19 mouse cellular contexts compared by ENCODE assay signal in the genomic region with DNA sequence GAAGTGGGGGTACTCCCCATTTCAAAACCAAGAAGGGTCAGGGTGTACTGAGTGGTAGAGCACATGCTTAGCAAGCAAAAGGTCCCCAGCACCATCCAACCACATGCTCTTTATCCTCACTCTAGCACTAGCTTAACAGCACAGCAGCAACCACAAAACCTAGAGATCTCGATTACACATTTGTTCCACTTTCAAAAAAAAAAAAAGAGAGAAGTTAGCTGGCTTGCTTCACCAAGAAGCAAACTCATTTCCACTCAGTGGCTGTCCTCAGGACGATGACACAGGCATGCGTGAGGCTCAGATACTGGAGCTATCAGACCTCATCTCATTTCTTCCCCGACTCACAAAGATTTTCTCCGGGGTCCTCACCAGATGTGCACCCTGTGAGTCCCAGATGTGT. TPM values are rescaled to one million over a fixed set of nuclear protein-coding genes. Genes with fewer than 3 reads are reported as not detected.
DNase-seq lines count a peak whose midpoint lies in the region; ATAC-seq and TF ChIP-seq lines count a peak whose summit lies in the region.
"Had no signal": no experiment of that assay in that cellular context is flagged by ENCODE, and none has a peak within 500 bp of the region (broad histone marks: within the 10 kb centered on the region; RNA-seq: fewer than 3 reads in every experiment).

No protein-coding gene starts in this region.

- WGBS in thymus, adult 2 months: 14% methylated on average over 5 of the region's 5 CpGs
- 88% methylated on average over 5 of the region's 5 CpGs for WGBS in forebrain, embryonic 14.5 days
- 83% methylated on average over 5 of the region's 5 CpGs for WGBS in kidney, embryonic 15.5 days

- peak overlapping the region; percentile 54 for H3K27ac ChIP-seq in thymus, adult 2 months (ENCODE audit: control insufficient read depth, insufficient read depth, low read length)
- peak overlapping the region; percentile 67 for H3K27ac ChIP-seq in MEL (ENCODE audit: control insufficient read depth, low read depth, low read length)
- H3K27ac ChIP-seq in forebrain, embryonic 14.5 days (ENCODE audit: low read depth, low read length): no peak overlapping the region
- H3K27ac ChIP-seq in kidney, embryonic 15.5 days: no peak overlapping the region
- H3K27ac ChIP-seq: embryonic facial prominence, embryonic 13.5 days; forebrain, embryonic 10.5 days; intestine, embryonic 15.5 days; liver, embryonic 13.5 days; midbrain, embryonic 15.5 days; neural tube, embryonic 13.5 days had no signal

- no peak for DNase-seq in thymus, adult 2 months
- DNase-seq in thymus, postnatal 36 days: no peak
- peak; percentile 86 for DNase-seq in MEL (ENCODE audit: low read depth, low spot score)
- DNase-seq in induced T-regulatory cell, adult 2 months (ENCODE audit: low read depth): peak; percentile 87
- no peak for DNase-seq in forebrain, embryonic 14.5 days (ENCODE audit: low spot score)
- DNase-seq in kidney, postnatal 10 days: no peak
- DNase-seq: cerebellum, adult 11-12 months; gastrocnemius, postnatal 36 days; kidney, postnatal 4 days; layer of hippocampus, postnatal 36 days; liver, embryonic 13.5 days had no signal

- H3K4me3 ChIP-seq in thymus, adult 2 months (ENCODE audit: control insufficient read depth, insufficient read depth, low read length): no peak overlapping the region
- H3K4me3 ChIP-seq in MEL (ENCODE audit: control insufficient read depth in 1 of 2, insufficient read depth in 1 of 2, low read depth in 2 of 2, low read length in 2 of 2): peak overlapping the region in 1 of 2 experiments; percentile 4; a peak in 1 of 4 replicates
- H3K4me3 ChIP-seq in forebrain, embryonic 14.5 days (ENCODE audit: low read depth, low read length): no peak overlapping the region
- H3K4me3 ChIP-seq in kidney, embryonic 15.5 days (replicated peaks): no peak overlapping the region
- H3K4me3 ChIP-seq: embryonic facial prominence, embryonic 13.5 days; forebrain, embryonic 10.5 days; intestine, embryonic 15.5 days; liver, embryonic 13.5 days; midbrain, embryonic 15.5 days; neural tube, embryonic 13.5 days had no signal

- TF ChIP-seq POLR2A in thymus, adult 2 months (IDR thresholded peaks at IDR 0.05; ENCODE audit: control insufficient read depth, extremely low read depth, insufficient read depth, low read length, poor library complexity): no peak
- TF ChIP-seq POLR2A in MEL (IDR thresholded peaks at IDR 0.05; ENCODE audit: control insufficient read depth in 1 of 2, insufficient read depth in 1 of 2, low read depth in 1 of 2, low read length in 2 of 2, poor library complexity in 1 of 2): no peak

- no peak overlapping the region for H3K4me2 ChIP-seq in forebrain, embryonic 14.5 days (ENCODE audit: low read length)
- no peak overlapping the region for H3K4me2 ChIP-seq in kidney, embryonic 15.5 days
- H3K4me2 ChIP-seq: embryonic facial prominence, embryonic 13.5 days; heart, embryonic 11.5 days; intestine, embryonic 15.5 days; liver, embryonic 13.5 days; midbrain, embryonic 15.5 days; neural tube, embryonic 13.5 days had no signal

- H3K36me3 ChIP-seq in thymus, adult 2 months (ENCODE audit: control insufficient read depth, insufficient read depth, low read length): no peaks in the 10 kb centered on the region
- peaks cover 0 to 5% of the 10 kb centered on the region in 2 experiments; a peak in 2 of 4 replicates for H3K36me3 ChIP-seq in MEL (ENCODE audit: control insufficient read depth in 1 of 2, insufficient read depth in 2 of 2, low read length in 2 of 2)
- no peaks in the 10 kb centered on the region for H3K36me3 ChIP-seq in forebrain, embryonic 14.5 days (ENCODE audit: control insufficient read depth, insufficient read depth, low read length)
- no peaks in the 10 kb centered on the region for H3K36me3 ChIP-seq in kidney, embryonic 15.5 days
- H3K36me3 ChIP-seq: embryonic facial prominence, embryonic 13.5 days; forebrain, embryonic 10.5 days; intestine, embryonic 15.5 days; liver, embryonic 13.5 days; midbrain, embryonic 15.5 days; neural tube, embryonic 13.5 days had no signal

- no peak for TF ChIP-seq CTCF in thymus, adult 2 months (IDR thresholded peaks at IDR 0.05; ENCODE audit: borderline replicate concordance, control insufficient read depth, extremely low read depth, insufficient read depth, low read length, poor library complexity)
- no peak for TF ChIP-seq CTCF in MEL (IDR thresholded peaks at IDR 0.05 in 2 of 3, conservative IDR thresholded peaks at IDR 0.05 in 1 of 3; ENCODE audit: control insufficient read depth in 1 of 3, insufficient read depth in 1 of 3, low read depth in 2 of 3, low read length in 3 of 3, poor library complexity in 1 of 3, severe bottlenecking in 1 of 3)

- TF ChIP-seq EP300 in MEL (IDR thresholded peaks at IDR 0.05; ENCODE audit: low read depth in 1 of 2, low read length in 2 of 2): peak; percentile 68 to 69

- H3K9ac ChIP-seq in MEL (ENCODE audit: control insufficient read depth, low read depth, low read length, poor library complexity, severe bottlenecking): peak overlapping the region; percentile 9; the same call in 1 of the 2 replicates
- H3K9ac ChIP-seq in forebrain, embryonic 14.5 days (ENCODE audit: low read length): no peak overlapping the region
- no peak overlapping the region for H3K9ac ChIP-seq in kidney, embryonic 15.5 days
- H3K9ac ChIP-seq: embryonic facial prominence, embryonic 13.5 days; intestine, embryonic 15.5 days; liver, embryonic 13.5 days; midbrain, embryonic 15.5 days; neural tube, embryonic 13.5 days had no signal

- peak; percentile 48 for ATAC-seq in neutrophil, adult 5-6 weeks (ENCODE audit: extremely low read depth, insufficient number of reproducible peaks, low FRiP score, poor library complexity, severe bottlenecking)
- ATAC-seq in forebrain, embryonic 14.5 days: no peak
- ATAC-seq in kidney, embryonic 15.5 days (replicated peaks; ENCODE audit: low FRiP score): no peak
- ATAC-seq: intestine, embryonic 15.5 days; midbrain, embryonic 15.5 days had no signal

- no peaks in the 10 kb centered on the region for H3K79me2 ChIP-seq in MEL (ENCODE audit: control insufficient read depth, insufficient read depth, low read length, poor library complexity)

- peaks cover 46% of the 10 kb centered on the region for H3K4me1 ChIP-seq in thymus, adult 2 months (replicated peaks; ENCODE audit: control insufficient read depth, insufficient read depth, low read length)
- H3K4me1 ChIP-seq in MEL (ENCODE audit: control insufficient read depth in 1 of 2, insufficient read depth in 2 of 2, low read length in 2 of 2): peaks cover 4 to 23% of the 10 kb centered on the region in 2 experiments
- no peaks in the 10 kb centered on the region for H3K4me1 ChIP-seq in forebrain, embryonic 14.5 days (ENCODE audit: control insufficient read depth, insufficient read depth, low read length)
- H3K4me1 ChIP-seq in kidney, embryonic 15.5 days: peaks cover 4% of the 10 kb centered on the region; the same call in 1 of the 2 replicates
- H3K4me1 ChIP-seq: embryonic facial prominence, embryonic 13.5 days; forebrain, embryonic 10.5 days; intestine, embryonic 15.5 days; liver, embryonic 13.5 days; midbrain, embryonic 15.5 days; neural tube, embryonic 13.5 days had no signal

- H3K27me3 ChIP-seq in thymus, adult 2 months (ENCODE audit: control insufficient read depth, insufficient read depth, low read length): no peaks in the 10 kb centered on the region
- no peaks in the 10 kb centered on the region for H3K27me3 ChIP-seq in MEL (ENCODE audit: control insufficient read depth in 1 of 2, insufficient read depth in 2 of 2, low read length in 2 of 2)
- no peaks in the 10 kb centered on the region for H3K27me3 ChIP-seq in forebrain, embryonic 14.5 days (replicated peaks; ENCODE audit: control insufficient read depth, insufficient read depth, low read length)
- H3K27me3 ChIP-seq in kidney, embryonic 15.5 days: no peaks in the 10 kb centered on the region
- H3K27me3 ChIP-seq: intestine, embryonic 15.5 days; liver, embryonic 13.5 days; midbrain, embryonic 15.5 days; neural tube, embryonic 13.5 days had no signal

- TF ChIP-seq RAD21 in MEL (IDR thresholded peaks at IDR 0.05; ENCODE audit: low read depth, low read length): no peak; the same call in 1 of the 2 replicates

- no peaks in the 10 kb centered on the region for H3K9me3 ChIP-seq in MEL (replicated peaks; ENCODE audit: insufficient read depth, low read length)
- H3K9me3 ChIP-seq in forebrain, embryonic 14.5 days (replicated peaks; ENCODE audit: control insufficient read depth, low read length): no peaks in the 10 kb centered on the region
- no peaks in the 10 kb centered on the region for H3K9me3 ChIP-seq in kidney, embryonic 15.5 days (replicated peaks)
- H3K9me3 ChIP-seq: embryonic facial prominence, embryonic 13.5 days; forebrain, embryonic 10.5 days; intestine, embryonic 15.5 days; liver, embryonic 13.5 days; midbrain, embryonic 15.5 days; neural tube, embryonic 13.5 days had no signal

TF ChIP-seq in MEL, 35 proteins besides CTCF, POLR2A, EP300 and RAD21 (continues in another document):
- TF ChIP-seq UBTF (IDR thresholded peaks at IDR 0.05; ENCODE audit: borderline replicate concordance, insufficient read depth, low read depth, low read length): no peak
- peak; percentile 69 for TF ChIP-seq ETS1 (IDR thresholded peaks at IDR 0.05; ENCODE audit: low read depth, low read length)
- no peak for TF ChIP-seq USF1 (IDR thresholded peaks at IDR 0.05; ENCODE audit: low read depth, low read length)
- TF ChIP-seq RCOR1 (IDR thresholded peaks at IDR 0.05; ENCODE audit: low read depth, low read length): no peak
- TF ChIP-seq NRF1 (IDR thresholded peaks at IDR 0.05; ENCODE audit: insufficient read depth, low read depth, low read length, poor library complexity, severe bottlenecking): peak; percentile 59
- TF ChIP-seq GATA1 (IDR thresholded peaks at IDR 0.05; ENCODE audit: low read depth, low read length): peak; percentile 62
- TF ChIP-seq GABPA (IDR thresholded peaks at IDR 0.05; ENCODE audit: low read depth, low read length): no peak
- TF ChIP-seq CHD1 (IDR thresholded peaks at IDR 0.05; ENCODE audit: low read depth, low read length): no peak
- peak; percentile 65; the same call in 1 of the 2 replicates for TF ChIP-seq TCF12 (IDR thresholded peaks at IDR 0.05; ENCODE audit: low read depth, low read length)
- TF ChIP-seq ZC3H11A (IDR thresholded peaks at IDR 0.05; ENCODE audit: low read depth, low read length): no peak
- peak; percentile 51; the same call in 1 of the 2 replicates for TF ChIP-seq SIN3A (IDR thresholded peaks at IDR 0.05; ENCODE audit: low read length)
- TF ChIP-seq MXI1 (IDR thresholded peaks at IDR 0.05; ENCODE audit: low read depth, low read length): peak; percentile 80

RNA-seq across cellular contexts. Expression of gene Tmem154, which starts 12.9 kb away (rescaled TPM):
- polyA plus RNA-seq in thymus, adult 2 months (2012; rRNA removed): 12.4 and 14.4 TPM in 2 replicates
- total RNA-seq in MEL (2012; rRNA removed): 0.03 and 0.12 TPM in 2 replicates
- under 1 TPM in 1 of 2 experiments, not detected in 1; 0.10 TPM for polyA plus RNA-seq in MEL (2012; ENCODE audit: insufficient read depth in 1 of 2, insufficient read length in 2 of 2, low read depth in 1 of 2, low replicate concordance in 2 of 2, missing spikeins in 1 of 2)
- 131 and 140 TPM in 2 replicates for total RNA-seq in neutrophil, adult 5-6 weeks (2017)
- polyA plus RNA-seq in forebrain, embryonic 14.5 days (2014; fragmentation: Nextera tagmentation; extraction: Ambion mirVana): 0.95 and 0.96 TPM in 2 replicates
- 0.64 and 0.73 TPM in 2 replicates for polyA plus RNA-seq in kidney, embryonic 15.5 days (2015; fragmentation: Nextera tagmentation; extraction: Ambion mirVana)

Comparison
In these comparisons a context has a peak if more than half of its experiments do, and no peak if none do; other contexts are left out.
1. DNase-seq: peak in MEL (single experiment) and induced T-regulatory cell, adult 2 months (single experiment); none in thymus, adult 2 months (single experiment), thymus, postnatal 36 days (0 of 2), forebrain, embryonic 14.5 days (single experiment) and kidney, postnatal 10 days (single experiment).
2. H3K27ac ChIP-seq: peak in thymus, adult 2 months (single experiment) and MEL (single experiment); none in forebrain, embryonic 14.5 days (single experiment) and kidney, embryonic 15.5 days (single experiment).